Mouse (Mus musculus): ENCODE results near the gene Myo1e.

- TF ChIP-seq CTCF (IDR thresholded peaks at IDR 0.05; ENCODE audit: low read depth, low read length) (no peak), POLR2A (IDR thresholded peaks at IDR 0.05; ENCODE audit: borderline replicate concordance, low read depth, low read length) (no peak)
Measured at GRCm38 (mm10) chr9:70261646-70262045, 54.5 kb downstream of the Myo1e start.

Data from bone marrow macrophage, adult 2 months (primary cell).